Mouse (Mus musculus): Measurements from ENCODE around the gene Macrod1.

- TF ChIP-seq EP300 (IDR thresholded peaks at IDR 0.05) (no peak), CTCF (IDR thresholded peaks at IDR 0.05) (no peak)
These were observed 31.9 kb downstream of the Macrod1 start for GRCm38 (mm10) chr19:7088558-7088957.

Data from lung, postnatal 0 days (tissue).